Mouse (Mus musculus): ENCODE results near the gene Ccl28.
"Not testable (repeated sequence)": the region's sequence is repeated elsewhere in the genome, so short reads cannot be mapped to it uniquely, and the experiment has no call there.

Ccl28 gene

DNA sequence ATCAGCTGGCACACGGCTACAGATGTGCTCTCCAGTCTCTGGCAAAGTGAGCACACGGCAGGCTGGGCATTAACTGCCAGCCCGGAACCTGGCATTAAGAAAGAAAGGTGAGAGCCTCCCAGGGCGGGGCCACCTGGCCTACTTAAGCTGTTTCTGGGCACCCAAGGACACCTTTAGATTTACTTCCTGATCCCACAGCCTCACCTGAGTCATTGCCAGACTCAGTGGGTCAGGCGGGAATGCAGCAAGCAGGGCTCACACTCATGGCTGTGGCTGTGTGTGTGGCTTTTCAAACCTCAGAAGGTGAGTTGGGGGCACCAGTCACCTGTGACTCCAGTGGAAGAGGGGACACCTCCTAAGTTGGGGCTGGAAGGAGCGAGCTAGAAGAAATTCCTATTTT, at the start of gene Ccl28:
Gene Ccl28 (plus strand): TSS at position 186 of the 400 bp plus-strand sequence.
- CTCF ChIA-PET, result no interaction called here

DNA sequence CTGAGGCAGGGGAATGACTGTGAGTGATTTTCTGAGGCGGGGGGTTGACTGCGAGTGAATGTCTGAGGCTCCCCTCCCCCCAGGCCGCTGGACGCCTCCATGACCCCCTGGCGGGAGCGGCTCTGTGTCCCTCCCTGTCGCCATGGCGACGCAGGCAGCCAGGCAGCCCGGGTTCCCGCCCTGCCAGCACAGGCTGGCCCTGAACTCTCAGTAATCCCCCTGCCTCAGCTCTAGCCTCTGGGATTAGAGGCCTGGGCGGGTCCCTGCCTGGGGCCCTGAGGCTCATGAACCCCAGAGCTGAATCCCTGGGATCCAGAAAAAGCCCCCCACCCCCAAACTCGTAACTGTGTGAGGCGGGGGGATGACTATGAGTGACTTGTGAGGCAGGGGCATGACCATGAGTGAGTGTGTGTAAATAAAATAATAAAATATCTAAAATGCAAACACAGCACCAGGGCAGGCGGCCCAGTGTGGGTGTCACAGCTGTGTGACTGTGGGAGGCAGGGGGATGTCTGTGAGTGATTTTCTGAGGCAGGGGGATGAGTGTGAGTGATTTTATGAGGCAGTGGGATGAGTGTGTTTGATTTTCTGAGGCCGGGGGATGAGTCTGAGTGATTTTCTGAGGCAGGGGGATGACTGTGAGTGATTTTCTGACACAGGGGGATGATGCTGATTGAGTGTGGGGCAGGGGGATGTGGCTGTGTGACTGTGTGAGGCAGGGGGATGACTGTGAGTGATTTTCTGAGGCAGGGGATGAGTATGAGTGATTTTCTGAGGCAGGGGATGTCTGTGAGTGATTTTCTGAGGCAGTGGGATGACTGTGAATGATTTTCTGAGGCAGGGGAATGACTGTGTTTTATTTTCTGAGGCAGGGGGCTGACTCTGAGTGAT, 27.1 kb upstream of the Ccl28 start:
- POLR2A ChIA-PET, CTCF ChIA-PET: not testable (repeated sequence)

More for the DNA sequence above, at the start of gene Ccl28:
- POLR2A ChIA-PET, result interaction anchor here in 1 of 4 experiments (0.6 kb wide), 1 partner anchor 55 kb away, joined by 4 read pairs; no protein-coding TSS in a partner anchor

DNA sequence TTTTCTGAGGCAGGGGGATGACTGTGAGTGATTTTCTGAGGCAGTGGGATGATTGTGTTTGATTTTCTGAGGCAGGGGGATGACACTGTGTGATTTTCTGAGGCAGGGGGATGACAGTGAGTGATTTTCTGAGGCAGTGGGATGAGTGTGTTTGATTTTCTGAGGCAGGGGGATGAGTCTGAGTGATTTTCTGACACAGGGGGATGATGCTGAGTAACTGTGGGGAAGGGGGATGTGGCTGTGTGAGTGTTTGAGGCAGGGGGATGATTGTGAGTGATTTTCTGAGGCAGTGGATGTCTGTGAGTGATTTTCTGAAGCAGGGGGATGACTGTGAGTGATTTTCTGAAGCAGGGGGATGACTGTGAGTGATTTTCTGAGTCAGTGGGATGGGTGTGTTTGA, 25.2 kb upstream of the Ccl28 start:
- CTCF ChIA-PET, POLR2A ChIA-PET: not testable (repeated sequence)

DNA sequence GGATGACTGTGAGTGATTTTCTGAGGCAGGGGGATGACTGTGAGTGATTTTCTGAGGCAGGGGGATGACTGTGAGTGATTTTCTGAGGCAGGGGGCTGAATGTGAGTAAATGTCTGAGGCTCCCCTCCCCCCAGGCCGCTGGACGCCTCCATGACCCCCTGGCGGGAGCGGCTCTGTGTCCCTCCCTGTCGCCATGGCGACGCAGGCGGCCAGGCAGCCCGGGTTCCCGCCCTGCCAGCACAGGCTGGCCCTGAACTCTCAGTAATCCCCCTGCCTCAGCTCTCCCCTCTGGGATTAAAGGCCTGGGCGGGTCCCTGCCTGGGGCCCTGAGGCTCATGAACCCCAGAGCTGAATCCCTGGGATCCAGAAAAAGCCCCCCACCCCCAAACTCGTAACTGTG, 24.6 kb upstream of the Ccl28 start:
- POLR2A ChIA-PET, CTCF ChIA-PET: not testable (repeated sequence)

DNA sequence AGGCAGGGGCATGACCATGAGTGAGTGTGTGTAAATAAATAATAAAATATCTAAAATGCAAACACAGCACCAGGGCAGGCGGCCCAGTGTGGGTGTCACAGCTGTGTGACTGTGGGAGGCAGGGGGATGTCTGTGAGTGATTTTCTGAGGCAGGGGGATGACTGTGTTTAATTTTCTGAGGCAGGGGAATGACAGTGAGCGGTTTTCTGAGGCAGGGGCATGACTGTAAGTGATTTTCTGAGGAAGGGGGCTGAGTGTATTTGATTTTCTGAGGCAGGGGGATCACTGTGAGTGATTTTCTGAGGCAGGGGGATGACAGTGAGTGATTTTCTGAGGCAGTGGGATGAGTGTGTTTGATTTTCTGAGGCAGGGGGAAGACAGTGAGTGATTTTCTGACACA, 24.1 kb upstream of the Ccl28 start:
- POLR2A ChIA-PET, CTCF ChIA-PET: not testable (repeated sequence)

DNA sequence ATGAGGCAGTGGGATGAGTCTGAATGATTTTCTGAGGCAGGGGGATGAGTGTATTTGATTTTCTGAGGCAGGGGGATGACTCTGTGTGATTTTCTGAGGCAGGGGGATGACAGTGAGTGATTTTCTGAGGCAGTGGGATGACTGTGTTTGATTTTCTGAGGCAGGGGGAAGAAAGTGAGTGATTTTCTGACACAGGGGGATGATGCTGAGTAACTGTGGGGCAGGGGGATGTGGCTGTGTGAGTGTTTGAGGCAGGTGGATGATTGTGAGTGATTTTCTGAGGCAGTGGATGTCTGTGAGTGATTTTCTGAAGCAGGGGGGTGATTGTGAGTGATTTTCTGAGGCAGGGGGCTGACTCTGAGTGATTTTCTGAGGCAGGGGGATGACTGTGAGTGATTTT, 23.5 kb upstream of the Ccl28 start:
- CTCF ChIA-PET, POLR2A ChIA-PET: not testable (repeated sequence)

DNA sequence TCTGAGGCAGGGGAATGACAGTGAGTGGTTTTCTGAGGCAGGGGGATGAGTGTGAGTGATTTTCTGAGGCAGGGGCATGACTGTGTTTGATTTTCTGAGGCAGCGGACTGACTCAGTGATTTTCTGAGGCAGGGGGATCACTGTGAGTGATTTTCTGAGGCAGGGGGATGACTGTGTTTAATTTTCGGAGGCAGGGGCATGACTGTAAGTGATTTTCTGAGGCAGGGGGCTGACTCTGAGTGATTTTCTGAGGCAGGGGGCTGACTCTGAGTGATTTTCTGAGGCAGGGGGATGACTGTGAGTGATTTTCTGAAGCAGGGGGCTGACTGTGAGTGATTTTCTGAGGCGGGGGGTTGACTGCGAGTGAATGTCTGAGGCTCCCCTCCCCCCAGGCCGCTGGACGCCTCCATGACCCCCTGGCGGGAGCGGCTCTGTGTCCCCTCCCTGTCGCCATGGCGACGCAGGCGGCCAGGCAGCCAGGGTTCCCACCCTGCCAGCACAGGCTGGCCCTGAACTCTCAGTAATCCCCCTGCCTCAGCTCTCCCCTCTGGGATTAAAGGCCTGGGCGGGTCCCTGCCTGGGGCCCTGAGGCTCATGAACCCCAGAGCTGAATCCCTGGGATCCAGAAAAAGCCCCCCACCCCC, 20.8 kb upstream of the Ccl28 start:
- CTCF ChIA-PET, POLR2A ChIA-PET: not testable (repeated sequence)

DNA sequence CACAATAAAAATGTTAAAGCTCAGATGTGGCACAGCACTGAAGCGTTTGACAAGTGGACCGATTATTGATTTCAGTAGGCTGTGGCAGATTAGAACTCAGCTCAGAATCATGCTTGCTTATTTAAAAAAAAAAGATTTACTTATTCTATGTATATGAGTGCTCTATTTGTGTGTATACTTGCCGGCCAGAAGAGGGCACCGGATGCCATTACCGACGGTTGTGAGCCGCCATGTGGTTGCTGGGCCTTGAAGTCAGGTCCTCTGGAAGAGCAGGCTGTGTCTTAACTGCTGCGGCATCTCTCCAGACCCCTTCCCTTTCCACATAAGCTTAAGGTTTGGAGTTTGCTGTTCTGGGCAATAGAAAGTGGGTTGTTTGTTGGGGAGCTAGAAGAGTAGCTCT, 19.7 kb upstream of the Ccl28 start:
- CTCF ChIA-PET, POLR2A ChIA-PET: not testable (repeated sequence)

DNA sequence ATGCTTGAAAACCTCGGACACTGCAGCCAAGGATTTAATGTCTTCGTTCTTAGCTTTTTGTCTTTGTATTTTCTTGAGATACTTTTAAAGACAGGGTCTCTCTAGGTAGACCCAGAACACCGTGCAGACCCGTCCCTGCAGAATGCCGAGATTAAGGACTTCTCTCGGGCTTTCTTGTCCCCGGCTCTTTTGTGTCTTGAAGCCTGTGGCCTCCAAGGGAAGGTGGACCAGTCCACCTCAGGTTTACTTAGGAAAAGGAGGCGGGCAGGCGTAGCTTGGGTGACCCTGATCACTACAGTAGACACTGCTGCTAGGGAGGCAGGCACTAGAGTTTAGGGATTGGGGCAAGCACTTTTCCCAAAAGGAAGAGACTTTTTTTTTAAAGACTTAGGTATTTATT, 19.3 kb upstream of the Ccl28 start:
- CTCF ChIA-PET, POLR2A ChIA-PET: not testable (repeated sequence)

DNA sequence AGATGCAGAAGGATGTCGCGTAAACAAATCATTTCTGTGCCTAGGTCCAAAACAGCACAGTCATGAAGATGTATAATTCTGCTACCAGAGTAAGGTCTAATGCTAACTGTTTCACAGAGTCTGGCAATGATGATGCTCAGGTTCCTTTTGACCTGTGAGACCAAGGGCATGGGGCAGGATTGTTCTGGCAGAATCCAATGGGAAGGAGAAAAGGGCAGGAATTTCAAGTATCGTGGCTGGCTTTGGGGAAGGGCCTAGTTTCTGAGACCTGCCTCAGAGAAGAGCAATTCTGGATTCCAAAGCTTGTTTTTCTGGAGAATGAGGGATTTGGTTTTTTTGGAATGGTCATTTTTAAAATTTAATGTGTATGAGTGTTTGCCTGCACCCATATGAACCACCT, 4.8 kb upstream of the Ccl28 start:
- CTCF ChIA-PET, result no interaction called here
- POLR2A ChIA-PET, result no interaction called here

DNA sequence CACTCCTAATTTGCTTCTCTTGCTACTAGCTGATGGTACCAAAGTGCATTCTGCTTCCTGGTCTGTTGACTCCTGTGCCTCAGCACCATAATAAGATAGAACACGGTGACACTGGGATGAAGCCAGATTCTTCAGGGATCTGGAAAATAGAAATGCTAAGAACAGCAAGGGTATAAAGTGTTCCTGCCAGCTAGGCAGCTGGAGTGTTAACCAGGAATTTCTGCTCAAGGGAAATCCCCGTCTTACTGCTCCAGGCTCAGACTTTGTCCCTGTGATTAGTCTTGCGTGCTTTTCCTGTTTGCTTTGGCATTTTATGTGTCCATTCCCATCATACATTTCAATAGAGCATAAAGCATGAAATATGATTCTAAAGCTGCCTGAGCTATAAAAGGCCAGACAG, 3.9 kb upstream of the Ccl28 start:
- POLR2A ChIA-PET, result no interaction called here
- CTCF ChIA-PET, result no interaction called here

DNA sequence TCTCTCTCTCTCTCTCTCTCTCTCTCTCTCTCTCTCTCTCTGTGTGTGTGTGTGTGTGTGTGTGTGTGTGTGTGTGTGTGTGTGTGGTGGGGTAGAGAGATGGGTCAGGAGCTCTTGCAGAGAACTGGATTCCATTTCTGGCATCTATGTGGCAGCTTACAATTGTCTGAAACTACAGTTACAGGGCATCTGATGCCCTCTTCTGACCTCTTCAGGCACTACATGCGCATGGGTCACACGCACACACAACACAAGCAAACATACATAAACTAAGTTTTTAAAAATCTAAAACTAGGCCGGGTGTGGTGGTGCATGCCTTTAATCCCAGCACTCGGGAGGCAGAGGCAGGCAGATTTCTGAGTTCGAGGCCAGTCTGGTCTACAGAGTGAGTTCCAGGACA, 2.3 kb downstream of the Ccl28 start:
- POLR2A ChIA-PET, result not testable (repeated sequence)
- CTCF ChIA-PET, result interaction anchor here in 1 of 4 experiments (0.5 kb wide), 1 partner anchor 114 kb away, joined by 5 read pairs; no protein-coding TSS in a partner anchor

DNA sequence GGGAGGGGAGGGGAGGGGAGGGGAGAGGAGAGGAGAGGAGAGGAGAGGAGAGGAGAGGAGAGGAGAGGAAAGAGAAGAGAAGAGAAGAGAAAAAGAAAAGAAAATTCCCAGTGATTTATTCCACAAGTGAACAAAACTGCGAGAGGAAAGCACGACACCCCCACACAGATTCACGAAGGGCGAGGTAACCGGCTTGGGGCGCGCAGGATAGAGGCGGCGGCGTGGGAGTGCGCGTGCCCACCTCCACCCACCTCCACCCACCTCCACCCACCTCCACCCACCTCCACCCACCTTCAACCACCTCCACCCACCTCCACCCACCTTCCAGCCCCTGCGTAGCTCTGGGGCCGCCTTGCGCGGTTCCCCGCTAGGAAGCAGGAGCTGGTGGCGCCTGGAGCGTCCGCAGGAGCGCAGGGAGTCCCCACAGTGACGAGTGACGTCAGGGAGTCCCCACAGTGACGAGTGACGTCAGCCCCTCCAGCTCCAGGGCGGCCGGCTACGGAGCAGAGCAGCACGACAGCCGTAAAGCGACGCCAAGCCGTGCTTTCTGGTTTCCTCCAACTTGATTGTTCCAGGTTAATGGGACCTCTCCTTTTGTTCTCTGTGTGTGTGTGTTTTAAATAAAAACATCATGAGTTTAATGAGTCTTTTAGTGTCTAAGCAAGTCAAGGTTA, 8.0 kb downstream of the Ccl28 start:
- POLR2A ChIA-PET, result interaction anchor here (0.5 to 1.4 kb wide), 9 partner anchors 8 to 226 kb away, joined by 3 to 9 read pairs (median 3); partner anchors contain the start of gene Hmgcs1 (in 2 of the 4)
- CTCF ChIA-PET, result no interaction called here

DNA sequence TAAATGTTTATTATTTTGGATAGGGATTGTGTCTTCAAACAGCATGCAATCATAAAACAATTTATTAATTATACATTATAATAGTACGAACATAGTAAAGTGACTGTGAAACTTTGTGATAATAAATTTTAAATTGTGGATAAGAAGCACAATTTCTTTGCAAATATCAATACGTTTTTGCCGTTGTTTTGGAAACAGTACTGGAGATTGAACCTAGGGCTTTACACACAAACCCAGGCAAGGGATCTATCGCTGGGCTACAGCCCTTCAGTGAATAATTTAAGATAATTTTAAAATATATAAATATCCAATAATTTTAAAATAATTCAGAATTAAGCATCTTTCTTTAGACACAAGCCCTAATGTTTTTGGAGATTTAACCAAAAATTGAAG, 8.5 kb downstream of the Ccl28 start:
- ChIA-PET POLR2A (interaction anchor here in 3 of 4 experiments (0.7 to 1.4 kb wide), 8 partner anchors 8 to 143 kb away, joined by 3 to 9 read pairs (median 3); partner anchors contain the start of gene Hmgcs1 (in 2 of the 3)), CTCF (no interaction called here)

DNA sequence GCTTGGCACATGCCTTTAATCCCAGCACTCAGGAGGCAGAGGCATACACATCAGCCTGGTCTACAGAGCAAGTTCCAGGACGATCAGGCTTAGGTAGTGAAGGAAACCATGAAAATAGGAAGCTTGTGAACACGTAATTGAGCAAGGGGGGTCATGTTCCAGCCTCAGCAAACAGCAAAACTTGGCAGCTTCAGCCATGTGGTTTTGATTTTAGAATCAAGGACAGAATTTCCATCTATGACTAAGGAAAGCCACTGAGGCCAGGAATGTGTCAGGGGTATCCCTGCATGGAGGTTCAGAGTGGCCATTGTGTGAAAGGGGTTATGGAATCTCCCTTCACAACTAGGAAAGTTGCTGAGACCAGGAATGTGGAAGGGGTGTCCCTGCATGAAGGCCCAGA, 11.9 kb downstream of the Ccl28 start:
- CTCF ChIA-PET, result no interaction called here
- POLR2A ChIA-PET, result interaction anchor here in 1 of 4 experiments (1.0 kb wide), 1 partner anchor 14 kb away, joined by 3 read pairs; no protein-coding TSS in a partner anchor

DNA sequence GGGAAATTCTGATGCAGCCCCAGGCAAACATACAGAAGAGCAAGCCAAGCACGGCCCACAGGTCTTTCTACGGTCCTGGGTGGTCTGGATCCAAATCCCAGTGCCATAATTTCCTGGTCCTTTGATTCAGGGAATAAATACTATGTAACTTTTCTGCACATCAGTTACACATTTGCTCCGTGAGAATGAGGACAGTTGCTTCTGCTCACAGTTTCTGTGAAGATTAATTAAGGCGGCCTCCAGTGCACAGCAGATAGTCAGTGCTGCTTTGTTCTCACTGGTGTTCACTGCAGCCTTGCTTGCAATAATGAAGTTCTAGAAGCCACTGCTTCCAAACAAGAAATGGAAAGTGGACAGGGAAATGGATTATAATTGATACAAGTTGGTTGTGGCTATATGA, 14.2 kb downstream of the Ccl28 start:
- CTCF ChIA-PET, result no interaction called here

DNA sequence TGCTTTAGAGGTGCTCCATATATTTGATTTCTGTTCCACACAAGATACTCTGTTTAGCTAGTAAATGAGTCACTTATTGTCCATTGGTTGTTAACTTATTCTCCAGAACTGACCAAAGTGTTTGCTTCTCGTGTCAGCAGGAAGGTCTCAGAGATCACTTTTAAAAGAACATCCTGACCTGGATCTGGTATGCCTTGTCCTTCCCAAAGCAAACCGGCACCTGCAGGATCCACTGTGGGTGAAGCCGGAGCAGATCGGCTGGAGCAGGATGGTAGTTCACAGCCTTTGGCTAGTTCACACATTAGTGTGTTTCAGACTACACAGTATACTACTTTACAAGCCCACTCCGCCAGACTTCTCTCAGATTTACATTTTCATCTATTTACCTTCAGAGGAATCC, 14.8 kb downstream of the Ccl28 start:
- ChIA-PET POLR2A (no interaction called here), CTCF (no interaction called here)

More for the DNA sequence above, 14.2 kb downstream of the Ccl28 start:
- POLR2A ChIA-PET, result no interaction called here

DNA sequence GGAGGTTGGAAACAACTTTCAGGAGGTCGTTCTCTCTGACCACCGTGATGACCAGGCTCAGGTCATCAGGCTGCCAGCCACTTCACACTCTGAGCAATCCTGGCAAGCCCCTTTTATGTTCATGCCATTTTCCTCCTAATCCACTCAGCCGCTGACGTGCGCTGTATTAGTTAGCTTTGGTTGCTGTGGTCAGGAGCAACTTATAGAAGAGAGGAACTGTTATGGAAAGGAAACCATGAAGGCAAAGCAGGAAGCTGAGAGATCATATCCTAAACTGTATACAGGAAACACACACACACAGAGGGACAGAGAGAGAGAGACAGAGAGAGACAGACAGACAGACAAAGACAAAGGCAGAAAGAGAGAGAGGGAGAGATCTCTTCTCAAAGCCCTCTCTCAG, 15.7 kb downstream of the Ccl28 start:
- POLR2A ChIA-PET, result interaction anchor here in 2 of 4 experiments (0.7 to 1.0 kb wide), 2 partner anchors 8 to 71 kb away, joined by 3 read pairs; no protein-coding TSS in a partner anchor
- CTCF ChIA-PET, result no interaction called here

DNA sequence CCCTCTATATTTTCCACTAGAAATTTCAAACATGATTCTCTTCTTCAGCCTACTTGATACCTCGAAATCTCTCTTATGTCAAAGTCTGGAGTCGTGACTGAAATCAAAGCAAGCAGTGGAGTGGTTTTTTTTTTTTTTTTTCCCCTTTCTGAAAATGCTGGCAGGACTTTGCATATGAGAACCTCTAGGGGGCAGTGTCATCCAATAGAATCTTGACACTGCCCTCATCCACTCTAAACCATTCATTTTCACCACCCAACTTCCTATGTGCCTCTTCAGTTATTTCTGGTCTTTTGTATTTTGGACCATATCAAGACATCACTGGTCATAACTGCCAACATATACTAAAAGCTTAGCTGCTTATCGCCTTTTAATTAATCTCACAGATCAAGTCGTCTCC, 16.9 kb downstream of the Ccl28 start:
- ChIA-PET POLR2A (no interaction called here), CTCF (no interaction called here)

DNA sequence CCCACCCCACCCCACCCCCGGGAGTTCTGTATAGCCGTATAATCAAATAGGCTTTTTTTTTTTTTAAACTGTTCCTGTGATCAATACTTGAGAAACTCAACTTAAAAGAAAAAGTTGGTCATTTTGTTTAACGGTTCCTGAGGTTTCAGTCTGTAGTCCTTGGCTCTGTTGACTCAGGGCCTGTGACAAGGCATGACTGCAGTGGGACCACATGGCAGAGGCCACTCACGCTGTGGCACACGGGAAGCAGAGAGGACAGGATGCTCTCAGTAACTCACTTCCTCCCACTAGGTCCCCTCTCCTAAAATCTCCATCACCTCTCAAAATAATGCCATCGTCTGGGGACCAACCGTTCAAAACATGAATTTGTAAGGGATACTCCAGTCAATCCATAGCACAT, 17.5 kb downstream of the Ccl28 start:
- ChIA-PET CTCF (no interaction called here), POLR2A (no interaction called here)

Measured in embryonic stem cell, embryonic (primary cell).